Mouse (Mus musculus) CD4-positive naive resting alpha-beta T cell, adult 76 days (primary cell): ENCODE results near the gene Mrpl39. TPM values are rescaled to one million over a fixed set of nuclear protein-coding genes. Genes with fewer than 3 reads are reported as not detected.

Experiments
- total RNA-seq: library from RNA; stranded (reverse); gene quantifications from one replicate; pipeline ENCODE4 v1.2.4, GENCODE M21; 2023

Mrpl39 gene
- 16.5 TPM for total RNA-seq

GRCm38 (mm10) chr16:84735166-84736105, at the start of gene Mrpl39:
Mrpl39 (minus strand) TSS chr16:84735742.

GRCm38 (mm10) chr16:84774003-84774703, 38.6 kb upstream of the Mrpl39 start, which contains the start of gene Jam2:
Jam2 (plus strand) TSS chr16:84774123.

Other genes with a start within 250 kb of the Mrpl39 start
- gene A730009L09Rik, start 220.6 kb downstream of the Mrpl39 start, total RNA-seq: not detected
- not detected for gene Jam2, start 38.4 kb upstream of the Mrpl39 start, total RNA-seq
- 45.8 TPM for gene Gabpa, start 99.2 kb upstream of the Mrpl39 start, total RNA-seq
- gene Atp5j, start 99.9 kb upstream of the Mrpl39 start, total RNA-seq: 127 TPM